Mouse (Mus musculus) c-Kit-positive CD71-negative TER-119-negative erythroid progenitor cells, embryonic 14.5 days (primary cell): Measurements from ENCODE around the gene Prkra.
A peak's percentile ranks its signal among the peaks of the same experiment; 100 is the strongest.

ENCODE experiments used
- DNase-seq: peaks from one replicate; pipeline ENCODE4 v3.0.0-alpha.2; 2013; ENCODE audit warnings: low read depth

Prkra gene

DNA sequence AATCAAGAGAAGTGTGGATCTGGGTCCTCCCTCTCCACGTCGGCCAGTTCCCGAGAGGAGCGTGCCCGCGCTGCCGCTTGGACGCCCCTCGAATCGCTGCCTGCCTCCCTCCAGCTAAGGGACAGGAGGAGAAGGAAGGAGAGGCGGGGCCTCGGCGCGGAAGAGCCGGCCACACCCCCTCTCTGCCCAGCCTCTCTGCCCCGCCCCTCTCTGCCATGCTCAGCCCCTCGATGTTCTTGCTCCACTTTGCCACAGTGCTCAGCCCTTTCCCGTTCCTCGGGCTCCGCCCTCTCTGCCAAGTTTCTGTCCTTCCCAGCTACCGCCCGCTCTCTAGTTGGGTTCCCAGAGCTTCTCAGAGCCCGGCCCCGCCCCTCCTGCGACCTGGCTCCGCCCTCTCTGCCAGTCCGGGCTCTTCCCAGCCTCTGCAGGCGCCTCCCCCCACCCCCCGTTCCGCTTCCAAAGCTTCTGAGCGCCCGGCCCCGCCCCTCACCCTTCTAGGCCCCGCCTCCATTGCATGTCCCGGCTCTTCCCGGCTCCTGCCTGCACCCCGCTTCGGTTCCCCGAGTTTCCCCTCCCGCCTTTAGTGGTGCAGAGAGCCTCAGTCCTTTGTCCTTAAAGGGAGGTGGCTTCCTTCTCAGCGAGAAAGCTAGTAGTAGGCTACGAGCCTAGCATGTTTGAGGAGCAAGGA is at the start of gene Prkra, which contains the start of gene Pjvk:
Gene Prkra (minus strand): TSS at position 133 of the 688 bp plus-strand sequence.
Gene Pjvk (plus strand): TSS at position 594 of the 688 bp plus-strand sequence.
- peak; percentile 93 for DNase-seq

DNA sequence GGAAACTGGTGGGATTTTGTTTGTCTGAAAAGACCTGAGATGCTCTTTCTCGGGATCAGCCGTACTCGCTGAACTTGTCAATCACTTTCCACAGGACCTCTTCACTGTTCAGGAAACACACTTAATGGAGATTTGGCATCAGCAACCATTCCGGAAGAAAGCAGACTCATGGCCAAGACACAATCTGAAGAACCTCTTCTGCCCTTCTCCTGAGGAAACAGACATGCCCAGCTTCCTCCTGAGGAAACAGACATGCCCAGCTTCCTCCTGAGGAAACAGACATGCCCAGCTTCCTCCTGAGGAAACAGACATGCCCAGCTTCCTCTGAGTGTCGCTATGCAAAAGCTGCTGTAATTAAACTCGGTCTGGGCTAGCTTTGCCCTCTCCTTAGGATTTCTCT is 47.5 kb upstream of the Prkra start:
- no peak for DNase-seq

DNA sequence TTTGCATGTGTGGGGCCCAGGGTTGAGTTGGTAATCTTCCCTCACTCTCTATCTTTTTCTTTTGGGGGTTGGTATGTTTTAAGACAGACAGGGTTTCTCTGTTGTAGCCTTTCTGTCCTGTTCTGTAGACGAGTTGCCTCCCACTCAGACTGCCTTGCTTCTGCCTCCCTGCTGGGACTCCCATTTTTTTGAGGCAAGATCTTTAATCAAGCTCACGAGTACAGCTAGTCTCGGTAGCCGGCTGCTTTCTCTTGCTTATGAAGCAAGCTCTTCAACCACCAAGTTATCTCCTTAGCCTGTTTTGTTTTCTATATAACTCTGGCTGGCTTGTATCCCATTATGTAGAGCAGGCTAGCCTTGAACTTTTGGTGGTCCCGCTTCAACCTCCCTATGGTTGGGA is 46.0 kb upstream of the Prkra start:
- no peak for DNase-seq

DNA sequence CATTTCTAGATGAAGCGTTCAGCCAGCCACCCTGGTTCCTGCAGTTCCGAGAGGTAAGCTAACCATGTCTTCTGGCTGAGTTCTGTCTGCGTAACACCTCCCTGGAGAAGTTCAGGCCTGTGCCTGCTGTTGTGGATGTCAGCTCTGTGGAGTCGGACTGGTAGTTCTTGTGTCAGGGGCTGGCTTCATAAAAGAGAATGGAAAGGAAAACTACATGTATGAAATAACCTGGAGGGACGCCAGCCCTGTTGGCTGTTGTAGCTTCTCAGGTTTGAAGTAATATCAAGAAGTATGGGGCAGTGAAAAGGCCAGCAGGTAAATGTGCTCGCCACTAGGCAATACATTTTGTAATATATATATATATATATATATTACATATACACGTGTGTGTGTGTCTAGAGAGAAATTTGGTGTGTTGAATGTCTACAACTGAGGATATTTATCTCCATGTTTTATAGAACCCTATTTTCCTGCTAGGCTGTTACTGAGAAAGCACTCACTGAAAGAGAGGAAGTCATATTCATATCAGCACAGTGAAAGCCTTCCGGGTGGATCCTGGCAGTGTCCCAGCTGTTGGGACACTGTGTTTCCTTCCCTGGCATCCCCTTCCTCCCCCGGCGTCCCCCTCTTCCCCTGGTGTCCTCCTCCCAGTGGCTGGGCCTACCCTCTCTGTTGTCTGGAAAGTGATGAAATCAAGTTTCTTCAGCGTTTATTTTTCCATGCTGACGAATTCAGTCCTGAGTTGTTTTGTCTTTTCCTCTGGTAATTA is 42.8 kb upstream of the Prkra start:
- no peak for DNase-seq

DNA sequence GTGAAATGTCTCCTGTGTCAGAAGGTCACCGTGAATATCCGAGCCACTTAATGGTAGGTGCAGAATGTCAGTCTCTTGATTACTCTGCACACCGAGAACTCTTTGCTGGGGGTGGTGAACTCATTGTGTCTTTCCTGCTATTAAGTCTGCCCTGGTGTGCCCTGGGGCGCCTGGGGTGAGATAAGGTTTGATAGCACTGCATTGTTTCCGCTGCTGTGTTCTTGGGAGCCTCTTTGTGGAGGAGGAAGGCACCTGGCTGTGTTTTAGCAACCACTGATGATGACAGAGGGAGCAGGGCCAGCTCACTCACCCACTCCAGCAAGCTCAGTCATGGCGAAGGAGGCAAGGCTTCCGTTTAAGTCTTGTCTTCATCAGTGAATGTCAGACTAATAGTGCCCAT is 40.3 kb upstream of the Prkra start:
- no peak for DNase-seq

DNA sequence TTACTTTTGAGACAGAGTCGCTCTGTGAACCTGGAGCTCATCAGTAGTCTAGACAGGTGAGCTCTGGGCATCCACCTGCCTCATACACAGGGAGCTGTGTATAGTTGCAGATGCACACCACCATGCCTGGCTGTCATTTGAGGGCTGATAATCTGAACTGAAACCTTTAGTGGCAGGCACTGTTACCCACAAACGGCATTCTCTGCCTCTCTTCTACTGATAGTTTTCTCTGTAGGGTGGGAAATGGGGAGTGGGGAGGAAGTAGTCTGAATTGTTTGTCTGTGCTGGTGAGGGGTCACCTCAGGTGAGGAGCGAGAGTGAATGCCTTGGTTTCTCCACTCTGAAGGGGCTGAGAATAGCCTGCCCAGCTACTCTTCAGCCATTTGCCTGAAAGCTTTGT is 39.8 kb upstream of the Prkra start:
- no peak for DNase-seq

DNA sequence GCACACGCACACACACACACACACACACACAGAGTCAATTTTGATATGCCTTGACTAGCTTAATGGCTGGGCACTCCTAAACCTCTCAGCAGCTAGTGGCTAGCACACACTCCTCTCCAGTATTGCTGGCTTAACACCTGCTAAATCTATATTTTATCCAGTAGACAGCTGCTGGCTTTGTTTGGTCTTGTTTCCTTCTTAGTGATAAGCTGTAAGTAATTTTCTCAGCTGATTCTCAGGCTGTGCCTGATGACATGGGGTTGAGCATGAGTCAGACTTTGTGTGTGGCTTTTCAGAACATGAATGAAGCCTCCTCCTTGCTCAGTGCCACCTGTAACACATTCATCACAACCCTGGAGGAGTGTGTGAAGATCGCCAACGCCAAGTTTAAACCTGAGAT is 39.2 kb upstream of the Prkra start:
- no peak for DNase-seq

DNA sequence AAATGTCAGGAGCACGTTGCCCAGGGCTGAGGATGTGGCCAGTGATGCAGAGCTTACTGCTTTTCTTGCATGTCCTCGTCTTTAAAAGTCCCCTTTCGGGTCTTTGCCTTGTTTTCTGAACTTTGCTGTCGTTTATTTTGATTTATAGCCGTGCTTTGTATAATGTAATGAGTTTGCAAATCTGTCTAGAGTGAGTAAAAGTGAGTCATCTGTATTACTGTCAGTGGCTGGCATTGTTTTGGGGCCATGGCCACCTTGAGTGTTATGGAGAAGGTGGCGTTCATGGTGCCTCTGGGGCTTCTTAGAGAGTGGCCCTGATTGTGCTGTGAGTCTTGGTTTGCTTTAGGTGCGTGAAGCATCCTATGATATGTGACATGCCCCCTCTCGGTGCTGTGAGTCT is 34.5 kb upstream of the Prkra start:
- DNase-seq: no peak

DNA sequence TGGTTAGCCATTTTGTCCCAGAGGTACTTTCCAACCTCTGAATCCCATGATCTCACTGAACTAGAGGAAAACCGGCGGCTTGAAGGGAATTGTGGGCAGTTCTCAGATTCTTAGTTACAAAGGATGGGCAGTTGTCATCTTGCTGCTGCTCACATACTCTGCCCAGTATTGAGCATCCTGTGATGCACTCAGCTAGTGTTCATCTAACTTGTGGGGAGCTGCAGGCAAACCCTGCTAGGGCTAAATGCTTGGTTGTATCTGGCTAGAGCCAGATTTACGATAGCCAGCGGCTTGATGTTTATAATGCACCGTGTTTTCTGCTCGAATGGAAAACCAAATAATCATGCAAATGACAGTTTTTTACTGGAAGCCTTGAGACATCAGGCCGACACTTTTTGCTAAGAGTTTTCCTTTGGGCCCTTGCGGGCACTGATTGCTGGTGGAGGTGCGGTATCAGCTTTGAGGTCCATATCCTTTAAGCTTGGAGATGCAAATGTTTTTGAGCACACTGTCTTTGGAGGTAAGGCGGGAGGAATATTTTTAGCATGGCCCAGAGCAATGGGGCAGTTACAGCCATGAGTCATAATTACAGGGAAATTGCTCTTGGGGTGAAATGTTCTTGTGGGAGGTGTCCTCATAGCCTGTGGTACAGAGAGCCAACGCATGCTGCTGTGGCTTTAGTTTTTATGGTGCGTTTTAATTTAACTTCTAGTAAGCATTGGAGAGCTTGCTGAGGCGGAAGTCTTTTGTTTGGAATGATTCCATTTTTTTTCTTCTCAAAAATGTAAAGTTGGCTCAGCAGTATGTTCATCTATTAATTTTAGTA is 28.8 kb upstream of the Prkra start:
- DNase-seq: no peak

DNA sequence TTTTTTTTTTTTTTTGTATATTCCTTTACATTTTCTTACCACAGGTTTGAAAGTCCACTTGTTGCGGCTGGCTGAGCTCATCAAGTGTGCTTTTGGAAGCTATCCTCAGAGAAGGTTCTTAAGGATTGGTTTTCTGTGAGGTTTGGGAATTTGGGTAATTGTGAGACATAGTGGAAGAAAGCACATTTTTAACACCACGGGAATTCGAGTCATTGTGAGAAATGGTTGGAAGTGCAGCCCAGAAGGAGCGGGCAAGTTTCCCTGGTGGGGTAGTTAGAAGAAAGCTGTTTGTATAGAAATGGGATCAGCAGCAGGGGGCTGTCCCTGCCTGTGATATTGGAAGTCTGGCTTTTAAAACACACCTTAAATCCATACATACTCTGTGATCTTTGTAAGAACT is 28.1 kb upstream of the Prkra start:
- DNase-seq: no peak

DNA sequence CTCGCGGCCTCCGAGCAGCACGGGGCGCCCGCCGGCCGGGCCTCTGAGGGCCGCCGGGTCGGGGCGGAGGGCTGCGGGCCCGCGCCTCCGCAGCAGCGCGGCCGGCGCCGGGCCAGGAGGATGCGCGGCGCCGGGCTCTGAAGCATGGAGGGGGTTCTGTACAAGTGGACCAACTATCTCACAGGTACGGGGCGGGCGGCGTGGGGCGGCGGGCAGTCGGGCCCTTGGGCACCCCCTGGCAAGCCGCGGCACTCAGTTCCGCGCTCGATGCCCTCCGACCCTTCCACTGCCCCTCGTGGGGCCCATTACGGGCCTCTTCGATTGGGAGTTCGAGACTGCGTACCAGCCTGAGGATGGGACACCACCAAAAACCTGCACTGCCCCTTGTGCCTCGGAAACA is 27.6 kb upstream of the Prkra start:
- no peak for DNase-seq

DNA sequence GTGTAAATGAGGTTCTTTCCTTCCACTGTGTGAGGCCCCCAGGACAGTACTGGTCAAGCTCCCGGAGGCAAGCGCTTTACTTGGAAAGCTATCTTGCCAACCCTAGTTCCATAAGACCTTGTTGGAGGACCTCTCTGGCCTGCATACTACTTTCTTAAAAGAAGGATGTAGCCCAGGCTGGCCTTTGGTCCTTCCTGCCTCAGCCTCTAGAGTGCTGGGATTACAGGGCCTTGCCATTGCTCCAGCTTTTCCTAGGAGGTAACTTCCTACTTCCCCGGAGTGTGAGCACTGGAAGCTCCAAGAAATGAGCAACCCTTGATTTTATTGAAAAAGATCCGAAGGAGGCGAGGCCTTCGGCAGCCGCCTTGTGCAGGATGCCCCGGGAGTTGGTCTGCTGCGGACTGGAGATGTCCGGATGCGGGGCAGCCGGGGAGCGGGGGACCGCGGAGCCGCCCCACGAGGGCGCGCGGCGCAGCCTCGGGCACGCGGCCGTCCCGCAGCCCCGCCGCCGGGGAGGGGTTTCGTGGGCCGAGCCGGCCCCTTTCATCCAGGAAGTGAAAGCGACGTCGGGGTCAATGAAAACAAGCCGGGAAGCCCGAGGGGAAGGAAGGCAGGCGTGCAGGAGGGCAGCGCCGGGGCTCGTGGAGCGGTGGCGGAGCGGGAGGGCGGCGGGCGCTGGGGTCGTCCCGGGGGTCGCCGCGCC is 27.1 kb upstream of the Prkra start, which contains the start of gene Plekha3:
Gene Plekha3 (plus strand): TSS at position 557 of the 703 bp plus-strand sequence.
- no peak for DNase-seq

DNA sequence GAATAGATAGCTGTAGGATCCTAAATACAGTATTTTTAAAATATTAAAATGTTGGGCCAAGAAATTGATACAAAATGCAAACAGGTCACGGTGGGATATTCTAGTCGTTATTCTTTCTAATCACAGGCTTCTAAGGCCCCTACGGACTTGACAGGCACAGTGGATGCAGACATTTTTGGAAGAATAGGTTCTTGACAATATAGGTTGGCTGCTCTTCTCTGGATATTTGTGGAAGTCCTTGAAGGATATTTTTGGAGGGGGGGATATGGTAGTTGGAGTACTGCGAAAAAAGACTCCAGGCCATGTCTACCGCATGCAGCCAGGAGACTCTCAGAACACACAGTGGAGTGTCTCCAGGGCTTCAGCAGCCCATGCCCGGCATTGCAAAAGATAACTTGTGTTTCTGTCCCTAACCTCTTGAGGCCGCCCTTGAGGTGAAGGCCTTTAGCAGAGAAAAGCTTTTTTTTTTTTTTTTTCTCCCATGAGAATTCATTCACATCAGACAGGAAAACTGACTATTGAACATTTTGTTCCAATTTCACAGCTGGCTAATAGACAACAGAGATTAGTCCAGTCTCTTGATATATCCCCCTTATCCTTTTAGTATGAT is 25.8 kb upstream of the Prkra start:
- no peak for DNase-seq

DNA sequence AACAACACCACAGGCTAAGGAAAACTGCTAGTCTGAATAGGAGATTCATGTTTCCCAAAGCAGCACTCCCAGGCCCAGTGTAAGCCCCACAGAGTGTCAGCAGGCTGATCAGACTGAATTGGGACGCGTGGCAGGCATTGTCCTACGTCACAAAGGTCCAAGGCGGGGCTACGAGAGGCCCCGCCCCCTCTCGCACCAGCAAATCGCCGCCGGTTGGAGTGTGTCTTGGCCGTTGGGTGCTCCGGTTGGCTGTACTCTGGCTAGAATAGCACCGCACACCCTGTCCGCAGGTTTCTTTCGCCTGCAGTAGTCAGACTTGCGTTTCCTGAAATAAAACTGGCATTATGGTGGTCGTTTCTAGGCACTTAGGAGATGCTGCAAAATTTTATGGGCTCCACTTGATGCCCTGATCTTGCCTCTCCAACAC is 25.2 kb upstream of the Prkra start, which contains the start of gene Fkbp7:
Gene Fkbp7 (minus strand): TSS at position 151 of the 427 bp plus-strand sequence.
- DNase-seq: peak; percentile 84

DNA sequence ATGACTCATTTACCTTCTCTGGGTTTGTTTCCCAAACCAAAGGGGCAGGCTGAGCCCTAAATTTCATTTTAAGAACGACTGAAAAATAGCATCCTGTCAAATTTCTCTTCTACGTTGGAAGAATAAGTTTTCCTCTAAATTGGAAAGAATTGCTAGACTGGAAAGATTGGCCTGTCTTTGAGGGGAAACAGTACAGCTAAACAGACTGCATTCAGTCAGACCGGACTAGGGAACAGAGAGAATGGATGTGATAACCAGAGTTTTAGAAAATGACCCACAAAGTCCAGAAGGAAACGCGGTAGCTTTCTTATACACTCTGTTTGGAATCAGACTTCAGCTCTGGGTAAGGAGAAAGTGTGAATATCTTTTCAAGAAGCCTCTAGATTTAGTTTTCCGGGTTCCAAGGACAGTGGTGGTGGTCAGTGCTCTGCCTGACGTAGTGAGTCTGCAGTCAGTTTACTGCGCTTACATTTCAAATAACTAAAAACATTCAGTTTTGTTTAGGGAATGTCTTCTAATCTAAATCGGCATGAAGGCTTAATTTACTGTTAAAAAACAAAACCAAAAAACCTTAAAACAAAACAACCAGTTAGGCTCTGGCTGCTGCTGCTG is 24.4 kb upstream of the Prkra start:
- DNase-seq: no peak

DNA sequence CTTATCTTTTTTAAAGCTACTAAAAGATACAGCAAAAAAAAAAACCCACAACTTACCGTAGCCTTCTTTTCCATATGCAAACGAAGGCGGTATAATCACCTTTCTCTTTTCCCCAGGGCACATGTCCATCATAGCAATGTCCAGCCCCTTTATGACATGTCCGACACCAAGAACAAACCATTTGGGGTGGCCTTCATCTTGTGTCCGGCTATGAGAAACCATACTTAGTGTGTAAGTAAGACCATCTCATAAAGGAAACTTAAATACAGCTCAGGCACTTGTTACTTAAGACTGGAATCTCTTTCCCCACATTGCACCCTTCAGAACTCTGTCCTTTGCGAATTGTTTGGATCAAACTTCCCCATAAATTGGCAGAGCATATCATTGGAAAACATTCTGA is 23.8 kb upstream of the Prkra start:
- no peak for DNase-seq

DNA sequence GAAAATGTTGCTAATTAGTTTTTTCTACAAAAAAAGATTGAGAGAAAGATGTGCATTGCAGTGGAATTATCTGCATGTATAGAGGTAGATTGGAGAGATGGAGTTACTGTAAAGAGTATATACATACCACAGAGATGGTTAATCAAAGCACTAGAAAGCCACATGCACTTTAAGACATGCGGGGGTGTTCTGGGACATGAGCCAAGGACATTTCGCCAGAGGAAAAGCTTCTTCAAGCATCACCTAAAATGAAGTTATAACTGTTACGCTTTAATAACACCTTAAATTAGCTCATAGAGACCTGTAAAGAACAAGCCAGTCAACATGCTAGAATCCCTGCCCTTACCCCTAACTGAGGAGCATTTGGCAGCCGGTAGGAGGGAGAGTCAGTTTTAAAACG is 19.4 kb upstream of the Prkra start:
- DNase-seq: no peak

DNA sequence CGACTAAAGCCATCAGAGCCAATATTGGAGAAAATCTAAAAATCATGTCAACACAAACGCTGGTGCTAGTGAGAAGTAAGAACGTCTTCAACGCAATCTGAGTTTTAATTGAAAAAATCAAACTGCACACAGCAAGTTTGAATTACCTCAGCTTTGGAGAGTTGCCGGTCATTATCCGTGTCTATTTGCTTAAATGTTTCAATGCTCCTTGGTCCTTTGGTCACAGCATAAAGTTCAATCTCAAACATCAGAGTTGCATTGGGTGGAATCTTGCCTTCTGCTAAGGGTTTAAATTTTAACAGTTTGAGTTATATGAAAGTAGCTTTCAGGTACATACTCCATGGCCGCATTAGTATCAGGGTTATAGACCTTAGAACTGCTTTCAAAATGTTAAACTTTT is 17.7 kb upstream of the Prkra start:
- no peak for DNase-seq

DNA sequence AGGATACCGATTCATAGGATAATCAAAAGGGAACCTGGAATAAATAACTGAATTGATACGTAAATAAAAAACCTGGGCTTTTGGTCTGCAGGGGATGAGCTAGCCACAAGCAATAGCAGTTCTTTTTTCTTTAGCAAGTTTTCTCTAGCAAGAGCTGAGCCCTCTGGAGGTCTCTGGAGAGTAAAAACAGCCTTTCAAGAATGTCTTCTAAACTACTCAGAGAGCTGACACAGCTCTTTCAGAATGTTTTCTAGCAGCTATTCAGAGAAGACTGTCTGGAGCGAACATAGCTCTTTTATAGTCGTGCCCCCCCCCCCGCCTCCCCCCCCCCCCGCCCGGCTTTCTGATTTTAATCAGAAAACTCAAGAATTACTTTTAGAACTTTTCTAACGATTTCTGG is 11.6 kb upstream of the Prkra start:
- no peak for DNase-seq

DNA sequence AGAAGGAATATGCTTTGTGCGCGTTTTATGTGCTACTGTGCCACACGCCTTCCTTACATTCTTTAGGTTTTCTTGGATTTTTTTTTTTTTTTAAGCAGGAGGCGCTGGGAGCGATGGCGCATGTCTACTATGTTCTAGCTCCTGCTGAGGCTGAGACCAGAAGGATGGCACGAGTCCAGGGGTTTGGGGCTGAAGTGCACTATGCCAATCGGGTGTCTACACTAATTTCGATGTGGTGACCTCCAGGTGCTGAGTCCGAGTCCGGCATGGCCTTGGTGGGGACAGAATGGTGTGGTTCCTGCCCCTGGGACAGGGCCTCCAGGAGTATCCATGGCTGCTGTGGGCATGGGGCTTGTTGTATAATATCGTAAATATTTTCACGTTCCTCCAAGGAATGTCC is 10.7 kb upstream of the Prkra start:
- no peak for DNase-seq

DNA sequence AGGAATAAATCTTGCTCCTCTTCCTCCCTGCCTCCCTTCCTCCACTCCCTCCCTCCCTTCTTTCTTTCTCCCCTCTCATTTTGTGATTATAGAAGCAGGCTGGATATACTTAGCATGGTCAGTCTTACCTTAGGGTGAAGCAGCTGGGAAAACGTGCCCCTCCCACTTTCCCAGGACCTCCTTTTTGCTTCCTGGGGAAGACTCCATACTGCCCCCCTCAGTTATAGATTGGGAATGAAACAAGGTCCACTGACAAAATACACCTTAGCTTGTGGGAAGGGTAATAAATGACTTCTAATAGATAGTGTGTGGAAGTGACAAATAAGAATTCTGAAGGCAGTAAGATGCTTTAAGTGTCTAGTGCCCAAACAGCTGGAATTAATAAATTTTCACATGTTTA is 8.2 kb upstream of the Prkra start:
- DNase-seq: no peak
